ENCODE assay signal across 7 mouse cellular contexts in the genomic region with DNA sequence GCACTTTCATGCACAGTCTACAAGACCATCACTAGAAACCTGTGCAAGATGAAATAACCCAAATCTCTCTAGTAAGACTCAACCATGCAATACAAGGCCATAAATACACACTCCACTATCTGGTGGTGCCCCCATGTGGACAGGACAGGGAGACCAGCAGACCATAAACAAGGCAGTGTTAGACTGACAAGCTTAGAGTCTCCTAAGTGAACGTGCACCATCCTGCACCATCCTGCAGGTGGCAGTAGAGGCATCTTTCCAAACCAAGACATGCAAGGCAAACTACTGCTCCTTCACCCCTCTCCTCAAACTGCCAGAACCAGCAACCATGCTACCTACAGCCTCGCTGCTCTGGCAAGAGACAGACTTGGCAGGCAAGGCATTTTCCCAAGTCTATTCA. TPM values are rescaled to one million over a fixed set of nuclear protein-coding genes. Genes with fewer than 3 reads are reported as not detected.
DNase-seq lines count a peak whose midpoint lies in the region; ATAC-seq and TF ChIP-seq lines count a peak whose summit lies in the region.

No protein-coding gene starts in this region.

- no peaks in the 10 kb centered on the region for H3K4me1 ChIP-seq in cortical plate, adult 2 months (ENCODE audit: control insufficient read depth, insufficient read depth, low read length)
- no peaks in the 10 kb centered on the region for H3K4me1 ChIP-seq in intestine, embryonic 15.5 days (replicated peaks)
- H3K4me1 ChIP-seq in midbrain, embryonic 12.5 days = no peaks in the 10 kb centered on the region

- no peak overlapping the region for H3K4me3 ChIP-seq in cortical plate, adult 2 months (ENCODE audit: insufficient read depth, low read length)
- H3K4me3 ChIP-seq in intestine, embryonic 15.5 days (replicated peaks) = no peak overlapping the region
- H3K4me3 ChIP-seq in midbrain, embryonic 12.5 days = no peak overlapping the region

- WGBS in intestine, embryonic 15.5 days = 9% methylated on average over 2 of the region's 2 CpGs
- WGBS in midbrain, embryonic 12.5 days = 22% methylated on average over 2 of the region's 2 CpGs

- peak; percentile 99 for TF ChIP-seq CTCF in cortical plate, adult 2 months (IDR thresholded peaks at IDR 0.05; ENCODE audit: extremely low read depth, insufficient read depth, low read length)

- H3K9ac ChIP-seq in intestine, embryonic 15.5 days = no peak overlapping the region
- H3K9ac ChIP-seq in midbrain, embryonic 12.5 days (replicated peaks) = no peak overlapping the region

- H3K4me2 ChIP-seq in intestine, embryonic 15.5 days (replicated peaks) = no peak overlapping the region
- H3K4me2 ChIP-seq in midbrain, embryonic 12.5 days (replicated peaks) = no peak overlapping the region

- no peak overlapping the region for H3K27ac ChIP-seq in cortical plate, adult 2 months (ENCODE audit: insufficient read depth, low read length)
- no peak overlapping the region for H3K27ac ChIP-seq in intestine, embryonic 15.5 days
- H3K27ac ChIP-seq in midbrain, embryonic 12.5 days (replicated peaks) = no peak overlapping the region

- peak; percentile 91 for DNase-seq in adipocyte (ENCODE audit: low spot score)
- DNase-seq in gastrocnemius, postnatal 10 days = peak; percentile 68
- peak; percentile 89 to 97 for DNase-seq in left cerebral cortex, postnatal 14 days (ENCODE audit: low spot score in 2 of 2)
- DNase-seq in skeletal muscle tissue, adult 2 months (ENCODE audit: low read depth, low spot score) = peak; percentile 91

- intact Hi-C loops in left cerebral cortex, postnatal 14 days (cut with DNase I) = loop anchor here (5.0 to 10.0 kb wide), 2 partner anchors 132 to 420 kb away; no protein-coding TSS in a partner anchor

- no peaks in the 10 kb centered on the region for H3K9me3 ChIP-seq in intestine, embryonic 15.5 days
- H3K9me3 ChIP-seq in midbrain, embryonic 12.5 days = no peaks in the 10 kb centered on the region

- H3K36me3 ChIP-seq in intestine, embryonic 15.5 days = peaks cover 44% of the 10 kb centered on the region
- peaks cover 88% of the 10 kb centered on the region for H3K36me3 ChIP-seq in midbrain, embryonic 12.5 days

- no peak for TF ChIP-seq POLR2A in cortical plate, adult 2 months (IDR thresholded peaks at IDR 0.05; ENCODE audit: extremely low read depth, insufficient read depth, low read length)

- H3K27me3 ChIP-seq in intestine, embryonic 15.5 days (replicated peaks) = no peaks in the 10 kb centered on the region
- no peaks in the 10 kb centered on the region for H3K27me3 ChIP-seq in midbrain, embryonic 12.5 days

- peak; percentile 77 for ATAC-seq in intestine, embryonic 15.5 days
- ATAC-seq in midbrain, embryonic 12.5 days (ENCODE audit: low FRiP score, low read depth) = peak; percentile 66; the same call in 1 of the 2 replicates

RNA-seq across cellular contexts. Expression of gene Nup133, which starts 24.3 kb away (rescaled TPM):
- polyA plus RNA-seq in cortical plate, adult 2 months (2012; rRNA removed) = 17.7 and 21.0 TPM in 2 replicates
- total RNA-seq in gastrocnemius, postnatal 10 days (2021) = 10 to 100 TPM; 11.6 to 14.2 TPM
- 29.4 and 34.0 TPM in 2 replicates for polyA plus RNA-seq in intestine, embryonic 15.5 days (2015; fragmentation: Nextera tagmentation; extraction: Ambion mirVana)
- total RNA-seq in left cerebral cortex, postnatal 14 days (2021) = 10 to 100 TPM; 18.3 to 22.8 TPM
- 51.8 and 52.7 TPM in 2 replicates for polyA plus RNA-seq in midbrain, embryonic 12.5 days (2016; fragmentation: Nextera tagmentation; extraction: Ambion mirVana)

RNA-seq across cellular contexts. Expression of gene Acta1, which starts 30.2 kb away (rescaled TPM):
- polyA plus RNA-seq in cortical plate, adult 2 months (2012; rRNA removed) = 24.6 and 33.3 TPM in 2 replicates
- over 10,000 TPM; 50,548 to 53,307 TPM for total RNA-seq in gastrocnemius, postnatal 10 days (2021)
- polyA plus RNA-seq in intestine, embryonic 15.5 days (2015; fragmentation: Nextera tagmentation; extraction: Ambion mirVana) = 6.3 and 22.2 TPM in 2 replicates
- 10 to 100 TPM in 1 of 2 experiments, 1 to 10 TPM in 1; 9.3 to 11.5 TPM for total RNA-seq in left cerebral cortex, postnatal 14 days (2021)
- polyA plus RNA-seq in midbrain, embryonic 12.5 days (2016; fragmentation: Nextera tagmentation; extraction: Ambion mirVana) = 0.88 and 1.2 TPM in 2 replicates

RNA-seq across cellular contexts. Expression of gene Abcb10, which starts 58.2 kb away (rescaled TPM):
- polyA plus RNA-seq in cortical plate, adult 2 months (2012; rRNA removed) = 13.4 and 14.1 TPM in 2 replicates
- total RNA-seq in gastrocnemius, postnatal 10 days (2021) = 10 to 100 TPM; 13.2 to 13.3 TPM
- polyA plus RNA-seq in intestine, embryonic 15.5 days (2015; fragmentation: Nextera tagmentation; extraction: Ambion mirVana) = 21.9 and 22.3 TPM in 2 replicates
- total RNA-seq in left cerebral cortex, postnatal 14 days (2021) = 10 to 100 TPM; 14.0 to 15.9 TPM
- 18.1 and 21.5 TPM in 2 replicates for polyA plus RNA-seq in midbrain, embryonic 12.5 days (2016; fragmentation: Nextera tagmentation; extraction: Ambion mirVana)
